Mouse (Mus musculus) stomach, embryonic 14.5 days (tissue): ENCODE data around the gene Rev1. TPM values are rescaled to one million over a fixed set of nuclear protein-coding genes. Genes with fewer than 3 reads are reported as not detected.

Source experiments
- ATAC-seq: fragments of 200-750 bp; cut with Nextera tagmentation; 2 replicates; pipeline ENCODE4 v1.8.0; 2017; ENCODE audit warnings: low read depth, moderate TSS enrichment; ENCODE audit not compliant: insufficient number of reproducible peaks, insufficient read depth, low FRiP score
- H3K27ac ChIP-seq: fragments of 300-500 bp; sonication (generic); 2 replicates; pipeline ENCODE4 v1.5.1; 2014; ENCODE audit warnings: mild to moderate bottlenecking, low read length, moderate library complexity, mixed read lengths
- H3K27me3 ChIP-seq: fragments of 300-500 bp; sonication (generic); 2 replicates; pipeline ENCODE4 v1.6.1; 2014; ENCODE audit warnings: low read length, control low read depth, mixed read lengths; ENCODE audit not compliant: control insufficient read depth, insufficient read depth
- H3K36me3 ChIP-seq: fragments of 300-500 bp; sonication (generic); 2 replicates; pipeline ENCODE4 v1.6.1; 2014; ENCODE audit warnings: mild to moderate bottlenecking, control low read depth, low read length, moderate library complexity, mixed read lengths; ENCODE audit not compliant: control insufficient read depth, insufficient read depth
- H3K4me1 ChIP-seq: fragments of 300-500 bp; sonication (generic); 2 replicates; pipeline ENCODE4 v1.6.1; 2014; ENCODE audit warnings: low read length, control low read depth, mixed read lengths; ENCODE audit not compliant: control insufficient read depth, insufficient read depth
- H3K4me2 ChIP-seq: fragments of 300-500 bp; sonication (generic); replicated peaks from 2 replicates; pipeline ENCODE4 v1.6.1; 2014; ENCODE audit warnings: low read depth, low read length, control low read depth
- H3K4me3 ChIP-seq: fragments of 300-500 bp; sonication (generic); 2 replicates; pipeline ENCODE4 v1.5.1; 2014; ENCODE audit warnings: low read depth, low read length, control low read depth
- H3K9ac ChIP-seq: fragments of 300-500 bp; sonication (generic); replicated peaks from 2 replicates; pipeline ENCODE4 v1.6.1; 2014; ENCODE audit warnings: low read depth, mild to moderate bottlenecking, control low read depth, low read length, moderate library complexity, mixed read lengths
- H3K9me3 ChIP-seq: fragments of 300-500 bp; sonication (generic); 2 replicates; pipeline ENCODE4 v1.6.1; 2016; ENCODE audit warnings: low read depth, low read length, control low read depth; ENCODE audit not compliant: control insufficient read depth
- WGBS: fragments of 180-500 bp; shearing (Covaris S2); extraction: QIAGEN DNeasy Blood & Tissue Kit; methylation state at CpG from one replicate; pipeline ENCODE4 v1.1.7; 2014; 5-methylcytosine and 5-hydroxymethylcytosine counted together
- polyA plus RNA-seq: library from polyadenylated mRNA; unstranded; fragments of >200 nt; fragmentation: Nextera tagmentation; extraction: Ambion mirVana; gene quantifications from 2 replicates; pipeline ENCODE4 v1.2.1, GENCODE M21; 2014

Rev1 gene
- polyA plus RNA-seq, 1 experiment from 2014 or later: 32.8 TPM

DNA sequence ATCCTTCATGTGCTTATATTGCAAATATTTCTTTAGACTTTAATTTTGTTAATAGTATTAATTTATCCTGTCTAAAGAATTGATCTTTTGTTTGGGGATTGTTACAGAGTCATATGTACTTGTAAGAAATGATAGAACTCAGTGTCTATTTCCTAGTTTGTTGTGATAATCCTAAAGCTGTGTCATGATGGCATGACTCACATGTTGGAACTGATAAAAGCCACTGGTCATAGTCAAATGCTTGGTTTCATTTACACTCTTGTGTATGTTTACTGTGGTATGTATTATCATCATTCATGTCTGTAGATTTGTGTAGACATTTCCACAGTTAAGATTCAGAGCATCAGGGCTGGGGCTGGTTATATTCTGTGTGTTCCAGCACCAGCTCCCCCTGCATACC is 117.1 kb downstream of the Rev1 start:
- ATAC-seq: no peak

GRCm38 (mm10) chr1:38012104-38012503 is 117.5 kb downstream of the Rev1 start:
- H3K27ac ChIP-seq: no peak overlapping the region
- no peak overlapping the region for H3K4me3 ChIP-seq
- H3K9ac ChIP-seq: no peak overlapping the region
- no peaks in the 10 kb centered on the region for H3K27me3 ChIP-seq
- no peak overlapping the region for H3K4me2 ChIP-seq
- WGBS: 86% methylated on average over 3 of the region's 3 CpGs
- H3K36me3 ChIP-seq: no peaks in the 10 kb centered on the region
- no peak for ATAC-seq
- no peaks in the 10 kb centered on the region for H3K9me3 ChIP-seq
- H3K4me1 ChIP-seq: no peaks in the 10 kb centered on the region

More for the DNA sequence above, 117.1 kb downstream of the Rev1 start:
- H3K27ac ChIP-seq: no peak overlapping the region
- H3K9ac ChIP-seq: no peak overlapping the region
- no peak overlapping the region for H3K4me3 ChIP-seq
- H3K4me1 ChIP-seq: no peaks in the 10 kb centered on the region
- H3K27me3 ChIP-seq: no peaks in the 10 kb centered on the region
- no peak overlapping the region for H3K4me2 ChIP-seq
- no peaks in the 10 kb centered on the region for H3K36me3 ChIP-seq
- no peaks in the 10 kb centered on the region for H3K9me3 ChIP-seq

DNA sequence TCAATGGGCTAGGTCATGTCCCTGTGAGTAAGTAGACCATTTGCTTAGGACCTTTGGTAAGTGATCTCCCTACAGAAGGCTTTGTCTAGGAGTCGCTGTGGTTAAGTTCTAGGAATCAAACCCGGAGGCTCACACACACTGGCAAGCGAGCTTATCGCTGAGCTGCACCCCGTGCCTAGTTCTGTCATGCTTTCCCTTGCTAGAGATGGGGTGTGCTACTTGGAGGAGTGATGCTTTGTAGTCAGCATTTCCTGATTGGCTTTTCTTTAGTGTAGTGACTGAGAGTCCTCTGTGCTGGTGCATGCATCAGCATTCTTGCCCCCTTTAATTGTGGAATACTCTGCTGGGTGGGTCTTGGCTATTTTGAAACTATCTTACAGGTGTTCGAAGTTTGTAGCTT is 118.0 kb downstream of the Rev1 start:
- Histone ChIP-seq H3K4me2 (no peak overlapping the region), H3K36me3 (no peaks in the 10 kb centered on the region), H3K27me3 (no peaks in the 10 kb centered on the region), H3K4me1 (no peaks in the 10 kb centered on the region), H3K9me3 (no peaks in the 10 kb centered on the region), H3K4me3 (no peak overlapping the region), H3K27ac (no peak overlapping the region), H3K9ac (no peak overlapping the region)
- 84% methylated on average over 6 of the region's 6 CpGs for WGBS
- ATAC-seq: peak; percentile 65; the same call in 1 of the 2 replicates

GRCm38 (mm10) chr1:38006741-38007140 is 122.9 kb downstream of the Rev1 start:
- H3K4me3 ChIP-seq: no peak overlapping the region
- H3K9ac ChIP-seq: no peak overlapping the region
- H3K9me3 ChIP-seq: no peaks in the 10 kb centered on the region
- 66% methylated on average over 3 of the region's 3 CpGs for WGBS
- no peak for ATAC-seq
- H3K4me1 ChIP-seq: no peaks in the 10 kb centered on the region
- H3K4me2 ChIP-seq: no peak overlapping the region
- H3K27me3 ChIP-seq: no peaks in the 10 kb centered on the region
- H3K36me3 ChIP-seq: no peaks in the 10 kb centered on the region
- no peak overlapping the region for H3K27ac ChIP-seq

GRCm38 (mm10) chr1:38003046-38003445 is 126.6 kb downstream of the Rev1 start:
- peaks cover 8% of the 10 kb centered on the region for H3K4me1 ChIP-seq
- H3K27ac ChIP-seq: no peak overlapping the region
- H3K4me2 ChIP-seq: no peak overlapping the region
- no peaks in the 10 kb centered on the region for H3K27me3 ChIP-seq
- ATAC-seq: no peak
- H3K9me3 ChIP-seq: no peaks in the 10 kb centered on the region
- H3K36me3 ChIP-seq: no peaks in the 10 kb centered on the region
- H3K9ac ChIP-seq: no peak overlapping the region
- 83% methylated on average over 3 of the region's 3 CpGs for WGBS
- no peak overlapping the region for H3K4me3 ChIP-seq

Other genes starting within 250 kb of the Rev1 start
- 28.8 and 33.0 TPM in 2 replicates for gene Mitd1, start 239.4 kb downstream of the Rev1 start, polyA plus RNA-seq
- gene Mrpl30, start 239.3 kb downstream of the Rev1 start, polyA plus RNA-seq: 249 and 272 TPM in 2 replicates
- gene Lyg2, start 213.3 kb downstream of the Rev1 start, polyA plus RNA-seq: not detected in 2 replicates
- gene Lyg1, start 172.0 kb downstream of the Rev1 start, polyA plus RNA-seq: not detected in 2 replicates
- gene Txndc9, start 131.9 kb downstream of the Rev1 start, polyA plus RNA-seq: 132 and 144 TPM in 2 replicates
- gene Eif5b, start 131.8 kb downstream of the Rev1 start, polyA plus RNA-seq: 29.5 and 30.4 TPM in 2 replicates